Mouse (Mus musculus): Measurements from ENCODE around the gene Osbpl7.

The Osbpl7 gene

DNA sequence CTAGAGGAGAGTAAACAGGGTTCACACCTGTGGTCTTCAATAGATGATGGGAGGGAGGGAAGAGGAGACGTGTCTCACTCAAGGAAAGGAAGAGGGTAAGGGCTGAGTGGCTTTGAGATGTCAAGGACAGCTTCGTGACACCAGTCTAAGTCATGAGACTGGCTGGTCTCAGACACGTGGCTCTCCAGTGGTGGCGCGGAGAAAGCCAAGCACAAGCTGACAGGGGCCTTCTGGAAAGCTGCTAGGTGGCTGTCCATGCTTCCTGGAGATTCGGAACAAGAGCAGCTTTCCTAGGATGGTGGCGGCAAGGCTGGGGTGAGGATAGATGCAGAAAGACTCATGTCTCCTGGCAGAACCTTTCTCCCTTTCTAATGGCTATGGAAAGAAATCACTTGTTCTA lies 11.5 kb upstream of the Osbpl7 start:
- no peak for DNase-seq (ENCODE audit: low read depth, low spot score)

DNA sequence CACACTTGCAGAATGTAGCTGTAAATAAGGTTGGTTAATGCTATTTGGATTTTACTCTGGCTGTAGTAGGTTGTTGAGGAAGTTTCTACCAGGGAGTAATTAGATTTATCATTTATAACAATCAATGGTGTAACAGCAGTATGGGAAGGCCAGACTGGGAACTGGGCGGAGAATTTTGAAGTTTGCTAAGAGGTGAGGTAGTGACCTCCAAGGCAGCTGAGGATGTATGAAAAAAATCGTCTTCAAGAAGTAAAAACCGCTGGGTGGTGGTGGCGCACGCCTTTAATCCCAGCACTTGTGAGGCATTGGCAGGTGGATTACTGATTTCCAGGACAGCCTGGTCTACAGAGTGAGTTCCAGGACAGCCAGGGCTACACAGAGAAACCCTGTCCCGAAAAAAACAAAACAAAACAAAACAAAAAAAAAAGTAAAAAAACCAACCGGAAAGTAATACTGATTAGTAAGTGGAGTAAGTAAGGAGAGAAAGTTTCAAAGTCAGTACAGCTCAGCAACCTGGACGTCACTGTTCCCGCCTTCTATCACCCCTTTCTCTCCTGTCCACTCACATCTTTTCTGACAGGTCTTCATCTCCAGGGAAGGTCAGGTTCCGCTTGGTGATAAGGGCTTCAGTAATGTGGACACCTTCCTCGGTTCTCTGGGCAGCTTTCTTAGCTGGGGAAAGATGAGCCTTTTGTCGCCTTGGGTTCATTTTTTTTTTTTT lies 10.0 kb upstream of the Osbpl7 start:
- DNase-seq (ENCODE audit: low read depth, low spot score) = no peak

DNA sequence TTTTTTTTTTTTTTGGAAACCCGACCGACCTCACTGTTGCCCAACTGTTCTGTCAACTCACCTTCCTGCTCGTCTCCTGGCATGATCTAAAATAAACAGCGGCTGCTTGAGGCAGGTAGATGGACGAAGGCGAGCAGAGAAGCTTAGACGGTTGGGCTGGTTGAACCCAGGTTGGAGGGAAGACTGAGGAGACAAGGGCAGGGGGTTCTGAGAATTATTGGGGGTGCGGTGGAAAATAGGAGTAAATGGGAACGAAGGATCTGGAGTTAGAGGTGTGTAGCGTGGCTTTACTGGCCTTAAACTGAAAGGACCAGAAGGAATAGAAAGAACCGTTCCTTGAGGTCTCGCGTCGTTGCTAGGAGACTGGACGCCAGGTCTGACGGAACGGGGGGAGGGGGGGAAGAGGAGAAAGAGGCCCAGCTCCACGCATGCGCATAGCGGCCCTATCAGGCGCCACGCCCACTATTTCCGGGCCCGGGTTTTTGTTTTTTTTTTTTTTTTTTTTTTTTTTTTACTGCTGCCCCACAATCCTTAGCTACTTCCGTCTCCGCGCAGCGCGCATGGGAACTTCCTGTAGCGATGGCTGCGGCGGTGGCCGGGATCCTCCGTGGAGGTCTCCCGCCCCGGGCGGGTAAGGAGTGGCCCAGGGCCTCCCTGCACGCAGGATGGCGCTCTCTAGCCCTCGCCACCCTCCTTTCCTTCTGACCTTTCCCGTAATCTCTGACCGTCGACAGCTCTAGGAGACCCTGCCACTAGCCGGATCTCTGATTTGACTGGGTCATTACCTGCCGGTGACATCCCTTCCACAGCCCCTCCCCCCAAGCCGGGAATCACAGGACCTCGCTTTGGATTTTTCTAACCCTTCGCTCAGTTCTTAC lies 9.2 kb upstream of the Osbpl7 start, which contains the start of the genes Lrrc46 and Mrpl10:
TSS of gene Lrrc46 (minus strand) at position 386 of the 878 bp plus-strand sequence.
TSS of gene Mrpl10 (plus strand) at position 539 of the 878 bp plus-strand sequence.
- peak; percentile 93 for DNase-seq (ENCODE audit: low read depth, low spot score)

DNA sequence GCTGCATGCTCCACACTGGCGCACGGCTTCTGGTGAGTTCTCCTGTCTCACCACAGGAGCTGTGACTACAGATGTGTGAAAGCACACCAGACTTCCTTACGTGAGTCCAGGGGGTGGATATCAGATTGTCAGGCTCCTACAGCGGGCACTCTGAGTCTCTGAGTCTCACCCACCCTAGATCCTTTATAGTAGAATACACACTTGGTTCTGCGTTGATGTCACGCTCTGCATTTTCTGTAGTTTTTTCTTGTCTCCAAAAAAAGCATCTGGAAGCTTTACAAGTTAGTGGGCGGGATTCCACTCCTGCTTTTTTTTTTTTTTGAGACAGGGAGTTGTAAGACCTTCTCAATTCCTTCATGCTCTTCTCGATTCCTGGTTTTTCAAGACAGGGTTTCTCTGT lies 5.5 kb upstream of the Osbpl7 start:
- no peak for DNase-seq (ENCODE audit: low read depth, low spot score)

DNA sequence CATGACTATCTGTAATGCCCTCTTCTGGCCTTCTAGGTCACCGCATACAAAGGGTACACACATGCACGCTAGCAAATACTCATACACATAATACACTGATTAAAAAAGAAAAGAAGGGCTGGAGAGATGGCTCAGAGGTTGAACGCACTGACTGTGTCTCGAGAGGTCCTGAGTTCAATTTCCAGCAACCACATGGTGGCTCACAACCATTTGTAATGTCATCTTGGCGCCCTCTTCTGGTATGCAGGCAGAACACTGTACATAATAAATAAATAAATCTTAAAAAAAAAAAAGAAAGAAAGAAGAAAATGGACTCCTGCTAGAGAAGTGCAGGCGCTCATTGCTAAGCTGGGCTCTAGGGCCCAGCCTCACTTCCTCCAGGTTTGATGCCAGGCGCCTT lies 4.6 kb upstream of the Osbpl7 start:
- DNase-seq (ENCODE audit: low read depth, low spot score) = no peak

DNA sequence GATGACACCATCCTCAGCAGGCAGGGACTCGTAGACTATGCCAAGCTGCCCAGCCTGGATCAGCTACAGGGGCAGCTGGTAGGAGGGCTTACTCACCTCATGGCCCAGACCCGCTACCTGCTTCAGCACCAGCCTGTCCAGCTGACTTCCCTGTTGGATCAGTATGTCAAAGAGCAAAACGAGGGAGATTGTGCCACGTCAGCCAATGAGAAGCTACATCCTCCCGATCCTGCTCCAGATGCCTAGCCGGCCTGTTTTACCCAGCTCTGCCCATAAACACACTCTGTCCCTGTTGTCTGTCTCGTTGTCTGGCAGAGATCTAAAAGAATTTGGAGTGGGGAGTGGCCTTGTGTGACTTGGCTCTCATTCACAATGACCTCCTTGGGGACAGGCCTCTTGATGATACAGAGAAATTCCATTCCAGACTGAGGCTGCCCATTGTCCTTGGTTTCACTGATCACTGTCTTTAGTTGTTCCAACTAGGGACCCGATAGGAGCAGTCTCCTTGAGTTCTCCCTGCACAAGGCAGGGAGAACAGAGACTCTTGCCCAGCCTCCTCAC lies 2.3 kb upstream of the Osbpl7 start:
- DNase-seq (ENCODE audit: low read depth, low spot score) = no peak

DNA sequence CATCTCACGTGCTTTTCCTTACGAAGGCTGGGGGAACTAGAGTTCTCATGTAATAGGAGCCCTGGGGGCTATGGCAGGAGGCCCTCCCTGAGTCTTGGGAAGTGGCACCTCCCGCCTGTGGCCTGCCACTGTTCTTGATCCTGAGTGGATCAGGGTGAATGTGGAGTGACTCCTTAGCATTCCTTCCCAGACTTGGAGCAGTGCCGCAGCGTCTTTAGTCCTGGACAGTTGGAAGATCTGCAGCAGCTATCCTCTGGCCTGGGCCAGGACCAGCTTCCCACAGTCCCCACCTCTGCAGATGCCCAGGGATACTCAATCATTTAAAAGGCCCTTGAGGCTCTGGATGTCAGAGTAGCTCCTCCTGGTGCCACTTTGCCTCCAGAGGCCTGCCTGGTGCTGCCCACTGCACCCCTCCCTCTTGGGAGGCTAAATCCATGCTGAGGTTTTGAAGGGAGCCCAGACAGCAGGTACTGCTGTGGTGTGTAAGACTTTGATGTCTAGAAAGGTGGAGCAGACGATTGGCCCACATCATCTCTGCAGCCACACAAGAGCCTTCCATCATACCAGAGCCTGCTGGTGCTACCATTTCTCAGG lies 839 bp upstream of the Osbpl7 start:
- DNase-seq (ENCODE audit: low read depth, low spot score) = no peak

DNA sequence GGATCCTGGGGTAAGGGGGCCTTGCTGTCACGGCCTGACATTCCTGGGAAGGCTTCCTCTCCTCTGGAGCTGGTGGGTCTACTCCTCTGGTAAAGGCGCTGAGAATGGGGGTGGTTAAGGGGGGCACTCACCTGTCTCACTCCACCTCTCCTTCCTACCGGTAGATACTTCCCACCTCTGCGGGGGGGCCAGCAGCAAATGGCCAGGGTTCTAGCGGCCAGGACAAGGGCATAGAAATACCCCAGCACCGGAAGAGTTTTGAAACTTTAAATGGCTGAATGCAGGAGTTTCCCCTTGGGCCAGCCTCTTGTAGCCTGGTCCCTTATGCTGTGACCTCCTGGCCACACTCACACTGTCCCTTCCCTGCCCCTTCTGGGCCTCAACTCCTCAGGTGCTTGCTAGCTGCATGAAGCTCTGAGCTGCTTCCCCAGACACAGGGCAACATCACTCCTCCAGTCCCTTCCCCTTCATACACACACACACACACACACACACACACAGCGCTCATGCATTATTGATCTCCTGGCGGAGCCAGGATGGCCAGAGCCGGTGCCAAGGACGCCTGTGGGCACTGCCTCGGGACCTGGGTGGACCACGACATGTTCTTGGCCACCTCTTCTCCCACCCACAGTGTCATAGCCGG lies 637 bp downstream of the Osbpl7 start:
- DNase-seq (ENCODE audit: low read depth, low spot score) = no peak

DNA sequence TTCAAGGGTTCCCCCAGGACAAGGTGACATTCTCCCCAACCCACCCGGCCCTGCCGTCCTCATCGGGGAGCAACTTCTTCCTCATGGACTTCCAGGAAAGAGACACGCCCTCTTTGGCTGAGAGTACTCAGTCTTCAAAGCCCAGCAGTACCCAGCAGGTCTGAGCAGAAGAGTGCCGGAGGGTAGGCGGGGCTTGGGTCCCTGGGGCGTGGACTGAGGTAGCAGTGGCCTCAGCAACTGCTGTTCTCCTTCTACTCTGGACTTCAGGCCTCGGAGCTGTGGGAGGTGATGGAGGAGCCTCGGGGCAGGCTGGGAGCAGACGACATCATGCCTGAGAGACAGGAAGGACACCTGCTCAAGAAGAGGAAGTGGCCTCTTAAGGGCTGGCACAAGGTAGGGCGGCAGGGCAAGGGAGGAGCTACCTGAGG lies 1.8 kb downstream of the Osbpl7 start:
- no peak for DNase-seq (ENCODE audit: low read depth, low spot score)

DNA sequence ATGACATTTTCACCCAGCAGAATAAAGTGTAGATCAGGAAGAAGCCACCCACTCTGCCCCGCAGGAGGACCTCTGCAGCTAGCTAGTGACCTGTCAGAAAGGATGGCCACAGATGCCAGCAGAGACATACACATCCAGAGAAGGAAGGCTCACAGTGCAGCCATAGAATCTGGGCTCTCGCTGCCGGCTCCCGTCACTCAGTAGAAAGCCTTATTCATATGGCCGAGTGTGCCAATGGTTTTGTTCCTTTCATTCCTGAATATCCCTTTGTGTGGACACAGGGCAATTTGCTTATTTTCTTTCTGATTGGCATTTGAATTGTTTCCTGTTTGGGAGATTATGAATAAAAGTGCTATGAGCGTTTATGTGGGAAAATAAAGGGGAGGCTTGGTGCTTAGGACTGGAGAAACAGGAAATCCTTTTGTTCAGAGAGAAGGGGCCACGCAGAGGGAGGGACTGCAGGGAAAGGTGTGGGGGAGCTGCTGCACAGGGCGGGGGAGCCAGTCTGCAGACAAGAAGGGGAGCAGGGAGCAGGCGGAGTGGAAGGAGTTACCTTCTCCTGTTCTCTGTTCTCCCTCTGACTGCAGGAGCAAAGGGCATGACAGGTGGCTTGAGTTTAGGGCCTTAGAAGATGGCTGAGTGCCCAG lies 13.0 kb downstream of the Osbpl7 start:
- DNase-seq (ENCODE audit: low read depth, low spot score) = no peak

DNA sequence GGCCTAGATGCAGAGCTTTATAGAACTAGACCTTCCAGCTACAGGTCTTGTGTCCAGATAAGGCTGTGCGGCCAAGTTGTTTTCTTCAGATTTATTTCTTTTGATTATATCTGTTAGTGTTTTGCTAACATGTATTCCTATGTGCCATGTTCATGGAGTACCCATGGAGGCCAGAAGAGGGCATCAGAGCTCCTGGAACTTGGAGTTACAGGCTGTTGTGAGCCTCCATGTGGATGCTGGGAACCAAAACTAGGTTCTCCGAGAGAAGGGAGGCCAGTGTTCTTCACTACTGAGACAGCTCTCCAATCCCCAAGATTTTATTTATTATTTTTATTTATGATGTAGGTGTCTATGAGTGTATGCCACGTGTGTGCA lies 13.5 kb downstream of the Osbpl7 start:
- no peak for DNase-seq (ENCODE audit: low read depth, low spot score)

DNA sequence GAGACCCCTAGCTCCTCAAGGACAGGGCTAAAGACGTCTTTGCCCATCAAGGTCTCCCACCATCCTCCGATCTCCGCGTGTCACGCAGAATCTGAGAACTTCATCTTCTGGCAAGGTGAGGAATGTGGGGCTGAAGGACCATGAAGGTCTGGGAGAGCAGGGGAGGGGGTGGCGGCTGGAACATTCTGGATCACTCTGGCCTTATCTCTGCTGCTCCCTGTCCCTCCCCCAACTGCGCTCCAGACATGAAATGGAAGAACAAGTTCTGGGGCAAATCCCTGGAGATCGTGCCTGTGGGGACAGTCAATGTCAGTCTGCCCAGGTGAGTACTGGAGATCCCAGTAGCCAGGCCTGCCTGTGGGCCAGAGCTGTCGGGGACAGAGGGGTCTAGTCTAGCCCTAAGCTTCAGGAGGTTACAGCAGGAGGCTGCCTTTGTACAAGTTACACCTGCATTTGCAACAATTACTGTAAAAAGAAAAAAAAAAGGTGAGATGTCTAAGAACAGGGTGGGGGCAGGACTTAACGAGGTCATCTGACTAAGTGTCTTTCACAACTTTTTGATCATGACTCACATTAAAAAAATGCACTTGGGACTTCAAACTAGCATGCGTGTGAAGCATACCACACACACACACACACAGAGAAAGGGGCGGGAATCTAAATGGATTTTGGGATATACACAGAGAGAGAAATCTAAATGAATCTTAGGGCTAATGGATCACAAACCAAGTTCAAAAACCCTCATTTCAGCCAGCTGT lies 15.3 kb downstream of the Osbpl7 start:
- DNase-seq (ENCODE audit: low read depth, low spot score) = no peak

DNA sequence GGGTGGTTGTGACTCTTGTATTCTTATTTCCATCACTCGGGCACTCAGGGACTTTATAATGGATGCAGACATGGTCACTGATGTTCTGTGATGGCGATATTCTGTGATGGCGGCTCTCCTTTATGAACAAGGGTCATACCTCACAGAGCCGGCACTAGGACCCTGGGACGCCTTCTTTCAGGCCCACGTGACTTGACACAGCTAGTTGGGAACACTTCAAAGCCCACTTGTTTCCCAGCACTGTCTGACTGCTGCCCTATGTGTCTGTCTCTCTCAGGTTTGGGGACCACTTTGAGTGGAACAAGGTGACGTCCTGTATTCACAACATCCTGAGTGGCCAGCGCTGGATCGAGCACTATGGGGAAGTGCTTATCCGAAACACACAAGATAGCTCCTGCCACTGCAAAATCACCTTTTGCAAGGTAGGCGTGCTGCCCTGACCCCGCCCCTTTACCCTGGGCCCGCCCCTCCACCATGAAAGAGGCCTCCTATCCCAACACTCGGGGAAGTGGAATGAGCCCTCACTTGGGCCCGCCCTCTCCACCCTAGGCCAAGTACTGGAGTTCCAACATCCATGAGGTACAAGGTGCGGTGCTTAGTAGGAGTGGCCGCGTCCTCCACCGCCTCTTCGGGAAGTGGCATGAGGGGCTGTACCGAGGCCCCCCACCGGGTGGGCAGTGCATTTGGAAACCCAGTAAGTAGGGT lies 16.4 kb downstream of the Osbpl7 start:
- DNase-seq (ENCODE audit: low read depth, low spot score) = no peak

DNA sequence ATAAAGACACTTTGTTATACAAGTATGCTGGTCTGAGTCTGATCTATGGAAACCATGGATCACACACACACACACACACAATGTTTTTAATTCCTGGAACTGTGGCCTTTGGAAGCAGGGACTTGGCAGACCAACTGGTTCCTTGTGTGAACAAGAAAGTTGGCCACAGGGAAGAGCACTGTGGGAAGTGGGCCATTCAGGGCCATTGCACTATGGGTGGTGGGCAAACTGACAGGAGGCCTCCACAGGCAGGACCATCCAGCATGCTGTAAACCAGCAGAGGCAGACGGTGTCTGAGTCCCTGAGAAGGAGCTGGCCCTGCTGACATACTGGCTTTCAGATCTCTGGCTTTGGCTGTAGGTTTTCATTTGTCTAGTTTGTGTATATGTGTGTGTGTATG lies 18.9 kb downstream of the Osbpl7 start:
- no peak for DNase-seq (ENCODE audit: low read depth, low spot score)

DNA sequence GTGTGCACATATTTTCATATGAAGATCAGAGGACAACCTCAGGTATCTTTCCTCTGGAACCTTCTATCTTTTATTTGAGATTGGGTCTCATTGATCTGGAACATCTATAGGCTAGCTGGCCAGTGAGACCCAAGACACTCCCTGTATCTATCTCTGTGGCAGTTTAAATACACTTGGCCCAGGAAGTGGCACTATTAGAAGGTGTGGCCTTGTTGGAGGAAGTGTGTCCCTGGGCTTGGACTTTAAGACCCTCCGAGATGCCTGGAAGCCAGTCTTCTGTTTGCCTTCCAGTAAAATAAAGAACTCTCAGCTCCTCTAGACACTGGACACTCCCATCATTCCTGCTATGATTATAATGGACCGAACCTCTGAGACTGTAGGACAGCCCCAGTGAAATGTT lies 19.3 kb downstream of the Osbpl7 start:
- DNase-seq (ENCODE audit: low read depth, low spot score) = no peak

DNA sequence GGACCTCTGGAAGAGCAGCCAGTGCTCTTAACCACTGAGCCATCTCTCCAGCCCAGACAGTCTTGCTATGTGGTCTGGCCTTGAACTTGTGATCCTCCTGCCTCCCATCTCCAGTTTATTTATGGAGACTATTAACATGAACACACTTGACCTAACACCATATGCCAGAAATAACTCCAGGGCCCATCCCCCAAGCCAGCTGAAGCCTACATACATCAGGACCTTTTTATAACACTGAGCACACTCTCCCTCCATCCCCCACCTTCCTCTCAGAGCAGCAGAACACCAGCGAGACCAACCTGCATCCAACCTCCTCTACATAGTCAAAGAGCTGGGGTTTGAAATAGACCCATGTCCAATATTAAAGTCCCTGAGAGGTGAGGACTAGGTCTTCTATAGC lies 20.7 kb downstream of the Osbpl7 start:
- no peak for DNase-seq (ENCODE audit: low read depth, low spot score)

DNA sequence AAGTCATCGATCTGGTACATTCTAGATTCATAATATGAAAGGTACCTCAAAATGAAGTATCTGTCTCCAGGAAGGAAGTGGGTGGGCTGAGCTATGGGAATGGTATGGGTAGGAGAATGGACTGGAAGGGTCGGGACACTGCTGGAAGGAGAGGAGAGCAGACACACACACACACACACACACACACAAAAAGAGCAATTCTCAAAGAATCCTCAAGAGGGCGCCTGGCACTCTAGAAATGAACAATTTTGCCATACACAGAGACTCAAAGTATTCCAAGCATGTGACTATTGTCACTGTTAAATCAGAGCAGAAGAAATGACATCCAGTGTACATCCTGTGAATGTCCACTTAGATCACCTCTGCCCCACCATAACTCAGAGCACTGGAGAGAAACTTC lies 22.1 kb downstream of the Osbpl7 start:
- peak; percentile 64 for DNase-seq (ENCODE audit: low read depth, low spot score)

DNA sequence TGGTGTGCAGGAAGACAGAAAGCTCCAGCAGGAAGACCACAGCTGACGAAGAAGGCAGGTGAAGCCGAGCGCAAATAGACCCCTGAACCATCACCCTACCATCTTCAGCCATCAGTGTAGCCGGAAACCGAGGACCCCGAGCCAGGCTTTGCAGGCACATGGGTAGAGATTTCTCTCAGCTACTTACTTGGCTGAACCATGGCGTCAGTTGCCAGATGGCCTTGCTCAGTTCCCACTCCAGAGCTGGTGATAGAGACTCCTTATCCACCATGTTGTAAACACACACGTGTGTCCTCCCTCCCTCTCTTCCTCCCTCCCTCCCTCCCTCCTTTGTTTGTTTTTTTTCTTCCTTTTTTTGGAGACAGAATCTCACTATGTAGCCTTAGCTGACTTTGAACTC lies 23.8 kb downstream of the Osbpl7 start:
- no peak for DNase-seq (ENCODE audit: low read depth, low spot score)

DNA sequence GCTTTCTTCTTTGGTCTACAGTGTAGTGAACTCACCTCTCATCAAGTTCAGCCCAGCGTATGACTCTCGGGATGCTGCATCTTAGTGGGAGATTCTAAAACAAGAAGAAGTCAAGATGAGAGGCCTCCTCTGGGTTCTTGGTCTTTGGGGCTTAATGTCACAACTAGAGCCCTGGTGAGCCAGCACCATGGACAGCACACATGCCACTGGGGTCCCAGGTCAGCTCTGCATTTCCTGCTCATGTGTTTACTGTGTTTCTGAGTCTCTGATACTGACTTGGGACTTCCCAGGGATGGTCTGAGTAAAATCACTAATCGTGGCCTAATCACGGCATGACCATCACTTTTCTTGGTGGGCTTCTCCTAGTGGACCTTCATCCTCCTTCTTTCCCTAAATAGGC lies 28.3 kb downstream of the Osbpl7 start:
- DNase-seq (ENCODE audit: low read depth, low spot score) = no peak

DNA sequence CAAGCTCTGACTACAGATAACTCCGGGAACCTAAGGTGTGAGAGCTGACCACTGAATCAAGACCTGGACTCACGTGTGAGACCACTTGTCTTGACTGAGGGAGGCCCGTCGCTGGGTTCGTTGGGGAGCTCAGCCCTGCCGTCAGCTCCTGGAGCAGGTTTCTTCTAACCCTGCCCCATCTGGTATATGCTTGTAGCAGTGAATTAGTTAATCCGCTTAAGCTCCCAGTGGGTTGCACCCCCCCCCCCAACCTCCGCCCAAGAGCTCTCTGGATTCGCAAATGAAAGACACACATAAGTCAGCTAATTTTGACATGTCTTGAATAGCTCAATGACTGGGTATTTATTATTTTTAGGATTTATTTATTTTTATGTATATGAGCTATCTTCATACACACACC lies 29.9 kb downstream of the Osbpl7 start:
- DNase-seq (ENCODE audit: low read depth, low spot score) = peak; percentile 65
